Mouse (Mus musculus) kidney, adult 2 months (tissue): ENCODE measurements around the gene Zfp212.

Source experiments
- CTCF ChIP-seq: fragments of 200-500 bp; conservative IDR thresholded peaks from 2 replicates; pipeline ENCODE4 v1.5.1; 2011; ENCODE audit warnings: low read depth, mild to moderate bottlenecking, control low read depth, low read length, moderate library complexity, mixed read lengths; ENCODE audit not compliant: insufficient read depth, insufficient read length
- POLR2A ChIP-seq: fragments of 200-500 bp; IDR thresholded peaks from one replicate; pipeline ENCODE4 v1.6.1; 2011; ENCODE audit warnings: low read depth, low read length, control low read depth

DNA sequence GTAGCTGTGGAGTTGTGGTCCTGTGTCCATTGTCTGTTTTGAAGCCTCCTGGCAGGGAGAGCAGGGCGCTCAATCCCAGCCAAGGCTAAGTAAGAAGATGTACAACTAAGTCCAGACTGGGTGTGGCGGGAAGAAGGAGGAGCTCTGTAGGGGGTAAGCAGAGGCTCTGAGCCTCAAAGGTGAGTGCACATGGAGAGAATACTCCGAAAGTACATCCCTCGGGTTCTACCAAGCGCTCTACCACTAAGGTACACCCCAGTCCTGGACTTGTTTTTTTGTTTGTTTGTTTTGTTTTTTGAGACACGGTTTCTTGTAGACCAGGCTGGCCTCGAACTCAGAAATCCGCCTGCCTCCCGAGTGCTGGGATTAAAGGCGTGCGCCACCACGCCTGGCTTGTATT lies 22.2 kb downstream of the Zfp212 start:
- TF ChIP-seq POLR2A (no peak), CTCF (no peak)
